Mouse (Mus musculus): ENCODE measurements around the gene Neurl4. TPM values are rescaled to one million over a fixed set of nuclear protein-coding genes. Genes with fewer than 3 reads are reported as not detected.

Gene Neurl4
- polyA plus RNA-seq, 1 experiment from 2014 or later: 16.3 TPM

GRCm38 (mm10) chr11:69938401-69938979 is 37.6 kb downstream of the Neurl4 start:
- WGBS: 37% methylated on average over 9 of the region's 9 CpGs
- no peak overlapping the region for H3K9ac ChIP-seq (ENCODE audit: low read length)
- DNase-seq (ENCODE audit: low spot score, missing footprints): no peak
- H3K4me3 ChIP-seq (ENCODE audit: low read depth, low read length): no peak overlapping the region
- peaks cover 39% of the 10 kb centered on the region for H3K27me3 ChIP-seq (ENCODE audit: control insufficient read depth, insufficient read depth, low read length)
- H3K4me1 ChIP-seq (ENCODE audit: control insufficient read depth, insufficient read depth, low read length): peaks cover 10% of the 10 kb centered on the region
- H3K4me2 ChIP-seq: no peak overlapping the region
- H3K9me3 ChIP-seq (ENCODE audit: control insufficient read depth, low read length): no peaks in the 10 kb centered on the region
- no peak for ATAC-seq (ENCODE audit: low FRiP score)
- H3K36me3 ChIP-seq (ENCODE audit: control insufficient read depth, insufficient read depth, low read length): no peaks in the 10 kb centered on the region
- no peak overlapping the region for H3K27ac ChIP-seq (ENCODE audit: low read depth, low read length)

- Histone ChIP-seq H3K27me3 (ENCODE audit: control insufficient read depth, insufficient read depth, low read length) (peaks cover 39% of the 10 kb centered on the region), H3K4me1 (ENCODE audit: control insufficient read depth, insufficient read depth, low read length) (peaks cover 10% of the 10 kb centered on the region), H3K4me2 (no peak overlapping the region), H3K36me3 (ENCODE audit: control insufficient read depth, insufficient read depth, low read length) (no peaks in the 10 kb centered on the region), H3K4me3 (ENCODE audit: low read depth, low read length) (no peak overlapping the region), H3K9ac (ENCODE audit: low read length) (no peak overlapping the region), H3K9me3 (ENCODE audit: control insufficient read depth, low read length) (no peaks in the 10 kb centered on the region), H3K27ac (ENCODE audit: low read depth, low read length) (no peak overlapping the region)
- DNase-seq (ENCODE audit: low spot score, missing footprints) (no peak), ATAC-seq (ENCODE audit: low FRiP score) (no peak)
- 71% methylated on average over 5 of the region's 5 CpGs for WGBS
These were observed 38.3 kb downstream of the Neurl4 start for GRCm38 (mm10) chr11:69939181-69939580.

- Histone ChIP-seq H3K4me3 (ENCODE audit: low read depth, low read length) (no peak overlapping the region), H3K27me3 (ENCODE audit: control insufficient read depth, insufficient read depth, low read length) (peaks cover 35% of the 10 kb centered on the region), H3K4me1 (ENCODE audit: control insufficient read depth, insufficient read depth, low read length) (peaks cover 10% of the 10 kb centered on the region), H3K9ac (ENCODE audit: low read length) (no peak overlapping the region), H3K4me2 (no peak overlapping the region), H3K27ac (ENCODE audit: low read depth, low read length) (no peak overlapping the region), H3K36me3 (ENCODE audit: control insufficient read depth, insufficient read depth, low read length) (no peaks in the 10 kb centered on the region), H3K9me3 (ENCODE audit: control insufficient read depth, low read length) (no peaks in the 10 kb centered on the region)
- ATAC-seq (ENCODE audit: low FRiP score) (no peak), DNase-seq (ENCODE audit: low spot score, missing footprints) (no peak)
- 90% methylated on average over 17 of the region's 17 CpGs for WGBS
These were observed 38.9 kb downstream of the Neurl4 start for GRCm38 (mm10) chr11:69939731-69940130.

GRCm38 (mm10) chr11:69940962-69941361 is 40.1 kb downstream of the Neurl4 start:
- H3K36me3 ChIP-seq (ENCODE audit: control insufficient read depth, insufficient read depth, low read length): no peaks in the 10 kb centered on the region
- DNase-seq (ENCODE audit: low spot score, missing footprints): no peak
- no peak overlapping the region for H3K27ac ChIP-seq (ENCODE audit: low read depth, low read length)
- H3K9ac ChIP-seq (ENCODE audit: low read length): no peak overlapping the region
- no peak overlapping the region for H3K4me2 ChIP-seq
- WGBS: 93% methylated on average over 4 of the region's 4 CpGs
- ATAC-seq (ENCODE audit: low FRiP score): no peak
- no peaks in the 10 kb centered on the region for H3K9me3 ChIP-seq (ENCODE audit: control insufficient read depth, low read length)
- H3K4me1 ChIP-seq (ENCODE audit: control insufficient read depth, insufficient read depth, low read length): peaks cover 4% of the 10 kb centered on the region
- H3K27me3 ChIP-seq (ENCODE audit: control insufficient read depth, insufficient read depth, low read length): peaks cover 26% of the 10 kb centered on the region
- H3K4me3 ChIP-seq (ENCODE audit: low read depth, low read length): no peak overlapping the region

- H3K27ac ChIP-seq (ENCODE audit: low read depth, low read length): no peak overlapping the region
- H3K9me3 ChIP-seq (ENCODE audit: control insufficient read depth, low read length): no peaks in the 10 kb centered on the region
- H3K4me2 ChIP-seq: no peak overlapping the region
- no peaks in the 10 kb centered on the region for H3K27me3 ChIP-seq (ENCODE audit: control insufficient read depth, insufficient read depth, low read length)
- WGBS: 84% methylated on average over 13 of the region's 13 CpGs
- H3K9ac ChIP-seq (ENCODE audit: low read length): no peak overlapping the region
- no peaks in the 10 kb centered on the region for H3K36me3 ChIP-seq (ENCODE audit: control insufficient read depth, insufficient read depth, low read length)
- DNase-seq (ENCODE audit: low spot score, missing footprints) (no peak), ATAC-seq (ENCODE audit: low FRiP score) (no peak)
- H3K4me3 ChIP-seq (ENCODE audit: low read depth, low read length): no peak overlapping the region
- H3K4me1 ChIP-seq (ENCODE audit: control insufficient read depth, insufficient read depth, low read length): peaks cover 9% of the 10 kb centered on the region
These were observed 44.3 kb downstream of the Neurl4 start for GRCm38 (mm10) chr11:69945216-69945615.

GRCm38 (mm10) chr11:69945997-69946891 is 45.4 kb downstream of the Neurl4 start:
- no peak overlapping the region for H3K4me2 ChIP-seq
- WGBS: 91% methylated on average over 18 of the region's 18 CpGs
- H3K4me1 ChIP-seq (ENCODE audit: control insufficient read depth, insufficient read depth, low read length): peaks cover 9% of the 10 kb centered on the region
- no peaks in the 10 kb centered on the region for H3K9me3 ChIP-seq (ENCODE audit: control insufficient read depth, low read length)
- no peak overlapping the region for H3K4me3 ChIP-seq (ENCODE audit: low read depth, low read length)
- H3K36me3 ChIP-seq (ENCODE audit: control insufficient read depth, insufficient read depth, low read length): no peaks in the 10 kb centered on the region
- H3K27ac ChIP-seq (ENCODE audit: low read depth, low read length): no peak overlapping the region
- DNase-seq (ENCODE audit: low spot score, missing footprints): no peak
- no peak overlapping the region for H3K9ac ChIP-seq (ENCODE audit: low read length)
- H3K27me3 ChIP-seq (ENCODE audit: control insufficient read depth, insufficient read depth, low read length): no peaks in the 10 kb centered on the region
- ATAC-seq (ENCODE audit: low FRiP score): no peak

GRCm38 (mm10) chr11:69947337-69948065 is 46.6 kb downstream of the Neurl4 start:
- DNase-seq (ENCODE audit: low spot score, missing footprints) (peak; percentile 96), ATAC-seq (ENCODE audit: low FRiP score) (peak; percentile 57)
- H3K36me3 ChIP-seq (ENCODE audit: control insufficient read depth, insufficient read depth, low read length): no peaks in the 10 kb centered on the region
- peak overlapping the region; percentile 49 for H3K4me3 ChIP-seq (ENCODE audit: low read depth, low read length)
- H3K27ac ChIP-seq (ENCODE audit: low read depth, low read length): no peak overlapping the region; the same call in 1 of the 2 replicates
- WGBS: 5% methylated on average over 29 of the region's 29 CpGs
- H3K4me1 ChIP-seq (ENCODE audit: control insufficient read depth, insufficient read depth, low read length): peaks cover 9% of the 10 kb centered on the region
- H3K27me3 ChIP-seq (ENCODE audit: control insufficient read depth, insufficient read depth, low read length): no peaks in the 10 kb centered on the region
- H3K9me3 ChIP-seq (ENCODE audit: control insufficient read depth, low read length): no peaks in the 10 kb centered on the region
- H3K9ac ChIP-seq (ENCODE audit: low read length): peak overlapping the region; percentile 78
- peak overlapping the region; percentile 61 for H3K4me2 ChIP-seq

GRCm38 (mm10) chr11:69948066-69948762 is 47.3 kb downstream of the Neurl4 start, which contains the start of gene Slc2a4:
Slc2a4 (minus strand) TSS chr11:69948188.
- peak; percentile 99 for DNase-seq (ENCODE audit: low spot score, missing footprints)
- peak within 1 kb of the TSS; percentile 78 for H3K9ac ChIP-seq (ENCODE audit: low read length)
- under 1% methylated on average over 34 of the region's 34 CpGs for WGBS
- H3K9me3 ChIP-seq (ENCODE audit: control insufficient read depth, low read length): no peaks in the 10 kb centered on the region
- peaks cover 9% of the 10 kb centered on the region for H3K4me1 ChIP-seq (ENCODE audit: control insufficient read depth, insufficient read depth, low read length)
- H3K27me3 ChIP-seq (ENCODE audit: control insufficient read depth, insufficient read depth, low read length): no peaks in the 10 kb centered on the region
- no peaks in the 10 kb centered on the region for H3K36me3 ChIP-seq (ENCODE audit: control insufficient read depth, insufficient read depth, low read length)
- peak within 1 kb of the TSS; percentile 49 for H3K4me3 ChIP-seq (ENCODE audit: low read depth, low read length)
- peak within 1 kb of the TSS; percentile 61 for H3K4me2 ChIP-seq
- peak; percentile 95 for ATAC-seq (ENCODE audit: low FRiP score)
- H3K27ac ChIP-seq (ENCODE audit: low read depth, low read length): peak within 1 kb of the TSS; percentile 74

Data from midbrain, embryonic 11.5 days (tissue).